Mouse (Mus musculus) lung, adult 2 months (tissue): ENCODE data around the gene Myg1.

Experiments
- CTCF ChIP-seq: fragments of 200-500 bp; IDR thresholded peaks from 2 replicates; pipeline ENCODE4 v1.5.1; 2011; ENCODE audit warnings: mild to moderate bottlenecking, low read length, control low read depth; ENCODE audit not compliant: insufficient read depth
- POLR2A ChIP-seq: fragments of 200-500 bp; IDR thresholded peaks from 2 replicates; pipeline ENCODE4 v1.6.1; 2011; ENCODE audit warnings: low read depth, mild to moderate bottlenecking, control low read depth, low read length, borderline replicate concordance; ENCODE audit errors: extremely low read depth

DNA sequence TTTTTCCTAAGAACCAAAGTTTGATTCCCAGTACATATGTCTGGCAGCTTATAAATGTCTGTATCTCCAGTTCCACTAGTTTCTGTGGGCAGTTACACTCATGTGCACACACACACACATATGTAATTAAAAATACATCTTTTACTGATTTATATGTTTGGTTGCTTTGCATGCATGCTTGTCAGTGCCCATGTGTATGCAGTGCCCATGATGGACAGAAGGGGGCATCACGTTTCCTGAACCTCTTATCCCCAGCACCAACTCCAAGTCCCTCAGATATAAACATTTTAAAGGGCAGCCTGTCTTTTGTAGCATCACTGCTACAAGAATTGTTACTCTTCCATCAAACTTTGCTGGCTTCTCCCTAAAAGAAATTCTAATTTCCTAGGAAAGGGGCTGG is 10.1 kb downstream of the Myg1 start:
- TF ChIP-seq CTCF (peak; percentile 79), POLR2A (no peak)
